Comparison of ENCODE assay signal across 7 mouse cellular contexts in the genomic region with DNA sequence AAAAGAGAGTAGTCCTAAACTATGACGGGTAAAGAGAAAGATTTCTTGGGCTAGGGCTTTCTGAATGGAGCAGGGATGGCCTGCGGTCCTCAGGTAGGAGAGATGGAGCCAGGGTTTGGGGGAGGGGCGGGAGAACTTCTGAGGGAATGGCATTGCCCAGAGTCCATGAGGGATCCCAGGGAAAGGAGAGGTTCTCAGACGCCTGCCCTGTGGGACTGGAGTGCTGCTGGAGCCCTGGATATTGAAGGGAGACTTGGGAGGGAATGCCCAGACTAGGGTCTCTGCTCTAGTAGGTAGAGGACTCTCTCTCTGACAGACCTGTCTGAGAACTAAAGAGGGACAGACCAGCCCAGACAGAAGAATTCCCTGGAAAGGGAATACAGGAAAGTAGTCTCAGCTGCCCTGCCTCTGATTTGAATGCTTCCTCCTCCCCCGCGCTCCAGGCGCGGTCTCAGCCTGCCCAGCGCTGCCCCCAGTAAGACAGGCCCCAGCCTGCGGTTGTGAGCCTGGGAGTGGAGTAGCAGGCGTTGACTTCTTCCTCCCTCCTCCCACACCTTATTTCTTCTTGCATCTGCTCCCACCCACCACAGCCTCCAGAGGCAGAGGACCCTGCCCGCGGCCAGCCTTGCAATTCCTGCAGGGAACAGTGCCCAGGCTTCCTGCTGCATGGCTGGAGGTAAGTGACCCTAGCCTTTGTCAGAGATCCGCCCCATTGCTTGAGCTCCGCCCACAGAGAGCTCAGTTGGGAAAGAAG. TPM values are rescaled to one million over a fixed set of nuclear protein-coding genes. Genes with fewer than 3 reads are reported as not detected.
DNase-seq lines count a peak whose midpoint lies in the region; ATAC-seq lines count a peak whose summit lies in the region.

No protein-coding gene starts in this region.

- H3K27ac ChIP-seq in embryonic facial prominence, embryonic 12.5 days = 0 out of 2 replicates have a peak overlapping the region, but pooled peaks have one; percentile 17
- no peak overlapping the region for H3K27ac ChIP-seq in midbrain, embryonic 11.5 days (ENCODE audit: low read depth, low read length)

- H3K4me2 ChIP-seq in embryonic facial prominence, embryonic 12.5 days (replicated peaks) = peak overlapping the region; percentile 47
- H3K4me2 ChIP-seq in midbrain, embryonic 11.5 days = peak overlapping the region; percentile 42; the same call in 1 of the 2 replicates

- peak; percentile 76; the same call in 1 of the 2 replicates for ATAC-seq in embryonic facial prominence, embryonic 12.5 days (ENCODE audit: insufficient number of reproducible peaks, insufficient read depth, low FRiP score, low TSS enrichment)
- peak; percentile 46; the same call in 1 of the 2 replicates for ATAC-seq in midbrain, embryonic 11.5 days (ENCODE audit: low FRiP score)

- H3K9ac ChIP-seq in embryonic facial prominence, embryonic 12.5 days = no peak overlapping the region
- H3K9ac ChIP-seq in midbrain, embryonic 11.5 days (ENCODE audit: low read length) = peak overlapping the region; percentile 30

- 25% methylated on average over 15 of the region's 15 CpGs for WGBS in embryonic facial prominence, embryonic 12.5 days
- 26% methylated on average over 14 of the region's 15 CpGs for WGBS in midbrain, embryonic 11.5 days

- no peaks in the 10 kb centered on the region for H3K4me1 ChIP-seq in embryonic facial prominence, embryonic 12.5 days
- H3K4me1 ChIP-seq in midbrain, embryonic 11.5 days (ENCODE audit: control insufficient read depth, insufficient read depth, low read length) = peaks cover 6% of the 10 kb centered on the region; the same call in 1 of the 2 replicates

- peak overlapping the region; percentile 39; the same call in 1 of the 2 replicates for H3K4me3 ChIP-seq in embryonic facial prominence, embryonic 12.5 days
- no peak overlapping the region for H3K4me3 ChIP-seq in midbrain, embryonic 11.5 days (ENCODE audit: low read depth, low read length)

- no peaks in the 10 kb centered on the region for H3K36me3 ChIP-seq in embryonic facial prominence, embryonic 12.5 days
- H3K36me3 ChIP-seq in midbrain, embryonic 11.5 days (ENCODE audit: control insufficient read depth, insufficient read depth, low read length) = no peaks in the 10 kb centered on the region

- no peaks in the 10 kb centered on the region for H3K9me3 ChIP-seq in embryonic facial prominence, embryonic 12.5 days
- no peaks in the 10 kb centered on the region for H3K9me3 ChIP-seq in midbrain, embryonic 11.5 days (ENCODE audit: control insufficient read depth, low read length)

- DNase-seq in ZHBTc4 (ENCODE audit: low read depth, low spot score) = peak; percentile 62
- peak; percentile 66 to 67 for DNase-seq in heart, postnatal 10 days
- peak; percentile 73 to 77 for DNase-seq in kidney, postnatal 4 days
- DNase-seq in midbrain, embryonic 11.5 days (ENCODE audit: low spot score, missing footprints) = no peak
- DNase-seq in left cerebral cortex, postnatal 25 days (ENCODE audit: low spot score in 2 of 2) = no peak
- DNase-seq in frontal cortex, postnatal 10 days (ENCODE audit: low spot score in 2 of 2) = no peak

- intact Hi-C loops in heart, postnatal 10 days (cut with DNase I) = no loop called here
- intact Hi-C loops in left cerebral cortex, postnatal 25 days (cut with DNase I) = no loop called here

- H3K27me3 ChIP-seq in embryonic facial prominence, embryonic 12.5 days = no peaks in the 10 kb centered on the region
- H3K27me3 ChIP-seq in midbrain, embryonic 11.5 days (ENCODE audit: control insufficient read depth, insufficient read depth, low read length) = no peaks in the 10 kb centered on the region

RNA-seq across cellular contexts. Expression of gene Prickle3, which starts 1.1 kb away (rescaled TPM):
- polyA plus RNA-seq in embryonic facial prominence, embryonic 12.5 days (2016; fragmentation: Nextera tagmentation; extraction: Ambion mirVana) = 6.6 and 7.1 TPM in 2 replicates
- total RNA-seq in heart, postnatal 10 days (2021) = 10 to 100 TPM; 19.4 to 21.7 TPM
- polyA plus RNA-seq in midbrain, embryonic 11.5 days (2014; fragmentation: Nextera tagmentation; extraction: Ambion mirVana) = 1.1 and 2.2 TPM in 2 replicates
- total RNA-seq in left cerebral cortex, postnatal 25 days (2021) = 1 to 10 TPM in 1 of 2 experiments, under 1 TPM in 1; 0.76 to 2.0 TPM

RNA-seq across cellular contexts. Expression of gene Plp2, which starts 13.0 kb away (rescaled TPM):
- polyA plus RNA-seq in embryonic facial prominence, embryonic 12.5 days (2016; fragmentation: Nextera tagmentation; extraction: Ambion mirVana) = 58.4 and 63.2 TPM in 2 replicates
- 10 to 100 TPM; 84.8 to 88.4 TPM for total RNA-seq in heart, postnatal 10 days (2021)
- 36.3 and 36.9 TPM in 2 replicates for polyA plus RNA-seq in midbrain, embryonic 11.5 days (2014; fragmentation: Nextera tagmentation; extraction: Ambion mirVana)
- 1 to 10 TPM; 5.9 to 7.7 TPM for total RNA-seq in left cerebral cortex, postnatal 25 days (2021)

RNA-seq across cellular contexts. Expression of gene Syp, which starts 19.9 kb away (rescaled TPM):
- polyA plus RNA-seq in embryonic facial prominence, embryonic 12.5 days (2016; fragmentation: Nextera tagmentation; extraction: Ambion mirVana) = 7.7 and 11.1 TPM in 2 replicates
- total RNA-seq in heart, postnatal 10 days (2021) = 1 to 10 TPM in 1 of 2 experiments, under 1 TPM in 1; 0.57 to 1.9 TPM
- polyA plus RNA-seq in midbrain, embryonic 11.5 days (2014; fragmentation: Nextera tagmentation; extraction: Ambion mirVana) = 10.3 and 10.9 TPM in 2 replicates
- total RNA-seq in left cerebral cortex, postnatal 25 days (2021) = 1,000 to 10,000 TPM; 2,020 to 2,211 TPM

RNA-seq across cellular contexts. Expression of gene Magix, which starts 22.8 kb away (rescaled TPM):
- 0.11 and 0.15 TPM in 2 replicates for polyA plus RNA-seq in embryonic facial prominence, embryonic 12.5 days (2016; fragmentation: Nextera tagmentation; extraction: Ambion mirVana)
- 10 to 100 TPM; 10.8 to 13.9 TPM for total RNA-seq in heart, postnatal 10 days (2021)
- not detected in 2 replicates for polyA plus RNA-seq in midbrain, embryonic 11.5 days (2014; fragmentation: Nextera tagmentation; extraction: Ambion mirVana)
- under 1 TPM; 0.41 to 0.57 TPM for total RNA-seq in left cerebral cortex, postnatal 25 days (2021)

RNA-seq across cellular contexts. Expression of gene Gpkow, which starts 38.7 kb away (rescaled TPM):
- polyA plus RNA-seq in embryonic facial prominence, embryonic 12.5 days (2016; fragmentation: Nextera tagmentation; extraction: Ambion mirVana) = 38.7 and 39.6 TPM in 2 replicates
- 10 to 100 TPM; 24.8 to 26.8 TPM for total RNA-seq in heart, postnatal 10 days (2021)
- polyA plus RNA-seq in midbrain, embryonic 11.5 days (2014; fragmentation: Nextera tagmentation; extraction: Ambion mirVana) = 42.8 and 44.4 TPM in 2 replicates
- total RNA-seq in left cerebral cortex, postnatal 25 days (2021) = 10 to 100 TPM; 33.2 to 34.0 TPM

Comparison
In these comparisons a context has a peak if more than half of its experiments do, and no peak if none do; other contexts are left out.
1. DNase-seq: peak in ZHBTc4 (single experiment), heart, postnatal 10 days (2 of 2) and kidney, postnatal 4 days (2 of 2); none in midbrain, embryonic 11.5 days (single experiment), left cerebral cortex, postnatal 25 days (0 of 2) and frontal cortex, postnatal 10 days (0 of 2).
2. RNA of gene Prickle3, which starts 1.1 kb away (total RNA-seq): 19.4 to 21.7 TPM in heart, postnatal 10 days; 0.76 to 2.0 TPM in left cerebral cortex, postnatal 25 days; every median in the first group is over 4 times any median in the second.
3. RNA of gene Plp2, which starts 13.0 kb away (total RNA-seq): 84.8 to 88.4 TPM in heart, postnatal 10 days; 5.9 to 7.7 TPM in left cerebral cortex, postnatal 25 days; every median in the first group is over 4 times any median in the second.
4. RNA of gene Syp, which starts 19.9 kb away (total RNA-seq): 2,020 to 2,211 TPM in left cerebral cortex, postnatal 25 days; 0.57 to 1.9 TPM in heart, postnatal 10 days; every median in the first group is over 100 times any median in the second.